Mouse (Mus musculus): ENCODE data around the gene Olig2. TPM values are rescaled to one million over a fixed set of nuclear protein-coding genes. Genes with fewer than 3 reads are reported as not detected.
A peak's percentile ranks its signal among the peaks of the same experiment; 100 is the strongest.

The Olig2 gene
- polyA plus RNA-seq (2015; fragmentation: Nextera tagmentation; extraction: Ambion mirVana): not detected in 2 replicates

DNA sequence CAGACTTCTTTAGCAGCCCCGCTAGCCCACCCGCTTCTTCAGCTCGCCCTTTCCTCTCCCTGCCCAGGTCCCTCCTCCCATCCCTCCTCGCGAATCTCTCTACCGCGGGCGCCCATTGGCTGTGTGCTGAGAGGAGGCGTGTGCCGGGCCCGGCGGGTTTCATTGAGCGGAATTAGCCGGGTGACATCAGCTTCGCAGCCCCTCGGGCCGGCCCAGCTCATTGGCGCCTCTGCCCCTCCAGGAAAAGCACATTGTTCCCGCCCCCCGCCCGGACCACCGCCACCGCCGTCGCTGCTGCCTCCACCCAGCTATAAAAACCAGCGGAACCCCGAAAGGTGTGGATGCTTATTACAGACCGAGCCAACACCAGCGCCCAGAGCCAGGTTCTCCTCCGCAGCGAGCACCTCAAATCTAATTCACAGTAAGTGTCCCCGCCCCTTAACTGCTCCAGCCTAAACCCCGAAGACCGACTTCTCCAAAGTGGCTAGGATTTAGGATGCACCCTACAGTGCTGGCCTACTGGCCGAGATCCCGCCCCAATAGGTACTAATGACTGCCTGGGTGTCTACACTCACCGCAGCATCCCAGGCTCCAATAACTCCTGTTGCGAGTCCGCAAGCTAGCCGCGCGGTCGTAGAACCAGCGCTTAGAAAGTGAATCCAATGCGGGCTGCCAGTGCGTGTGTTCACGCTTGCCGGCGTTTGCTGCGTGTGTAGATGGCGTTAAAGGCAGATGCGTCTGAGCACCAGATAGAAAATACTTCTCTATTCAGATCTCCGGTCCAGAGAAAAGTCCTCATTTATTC lies at the start of gene Olig2:
Gene Olig2 (plus strand): TSS at position 225 of the 805 bp plus-strand sequence.
- WGBS: 2% methylated on average over 53 of the region's 53 CpGs
- Histone ChIP-seq H3K9me3 (no peaks in the 10 kb centered on the region), H3K4me2 (peak within 1 kb of the TSS; percentile 50), H3K4me3 (peak within 1 kb of the TSS; percentile 22), H3K27ac (no peak within 1 kb of the TSS), H3K9ac (no peak within 1 kb of the TSS), H3K27me3 (peaks cover 100% of the 10 kb centered on the region), H3K4me1 (peaks cover 31% of the 10 kb centered on the region), H3K36me3 (no peaks in the 10 kb centered on the region)
- ATAC-seq (ENCODE audit: borderline replicate concordance, extremely low read depth, low FRiP score, low TSS enrichment): 0 out of 2 replicates have a peak, but pooled peaks have one; percentile 15

DNA sequence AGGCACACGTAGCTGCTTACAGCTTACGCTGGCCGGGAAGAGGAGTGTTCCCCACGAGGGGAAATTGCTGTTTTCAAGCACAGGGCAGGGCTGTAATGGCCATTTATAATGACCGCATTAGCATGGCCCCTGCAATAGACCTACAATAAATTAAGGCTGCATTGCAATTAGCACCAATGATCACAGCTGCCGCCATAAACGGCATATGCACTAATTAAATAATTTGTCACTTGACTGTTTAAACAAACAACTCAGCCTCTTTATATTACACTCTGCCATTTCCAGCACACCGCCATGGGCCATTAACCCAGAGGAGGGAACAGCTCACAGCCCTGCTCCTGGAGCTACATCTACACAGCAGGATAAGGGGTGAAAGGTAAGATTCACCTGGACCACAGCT lies 49.4 kb upstream of the Olig2 start:
- WGBS: 69% methylated on average over 8 of the region's 8 CpGs
- Histone ChIP-seq H3K4me2 (no peak overlapping the region), H3K27me3 (no peaks in the 10 kb centered on the region; the same call in 1 of the 2 replicates), H3K4me1 (peaks cover 8% of the 10 kb centered on the region; the same call in 1 of the 2 replicates), H3K36me3 (no peaks in the 10 kb centered on the region), H3K27ac (no peak overlapping the region), H3K9me3 (no peaks in the 10 kb centered on the region), H3K4me3 (no peak overlapping the region), H3K9ac (no peak overlapping the region)
- ATAC-seq (ENCODE audit: borderline replicate concordance, extremely low read depth, low FRiP score, low TSS enrichment): no peak

DNA sequence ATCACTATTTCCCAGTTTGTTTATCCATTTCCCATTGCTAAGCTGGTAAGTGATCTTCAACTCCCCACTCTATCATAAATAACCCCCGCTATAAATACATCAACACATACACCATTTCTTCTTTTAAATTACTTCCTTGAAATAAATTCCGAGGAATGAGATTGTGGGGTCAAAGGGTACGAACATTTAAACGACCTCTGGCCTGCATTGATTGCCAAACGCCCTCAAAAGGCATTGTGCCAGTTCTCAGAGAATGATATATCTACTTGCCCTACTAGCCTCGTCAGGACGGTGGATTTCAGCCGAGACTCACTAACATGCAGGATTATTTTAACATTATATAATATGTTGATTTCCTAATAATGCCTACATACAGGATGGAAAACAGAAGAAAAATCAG lies 38.2 kb upstream of the Olig2 start:
- Histone ChIP-seq H3K4me3 (no peak overlapping the region), H3K4me1 (no peaks in the 10 kb centered on the region), H3K27ac (no peak overlapping the region), H3K4me2 (no peak overlapping the region), H3K9me3 (no peaks in the 10 kb centered on the region), H3K9ac (no peak overlapping the region), H3K36me3 (no peaks in the 10 kb centered on the region), H3K27me3 (no peaks in the 10 kb centered on the region)
- ATAC-seq (ENCODE audit: borderline replicate concordance, extremely low read depth, low FRiP score, low TSS enrichment): no peak
- 36% methylated on average over 8 of the region's 8 CpGs for WGBS

DNA sequence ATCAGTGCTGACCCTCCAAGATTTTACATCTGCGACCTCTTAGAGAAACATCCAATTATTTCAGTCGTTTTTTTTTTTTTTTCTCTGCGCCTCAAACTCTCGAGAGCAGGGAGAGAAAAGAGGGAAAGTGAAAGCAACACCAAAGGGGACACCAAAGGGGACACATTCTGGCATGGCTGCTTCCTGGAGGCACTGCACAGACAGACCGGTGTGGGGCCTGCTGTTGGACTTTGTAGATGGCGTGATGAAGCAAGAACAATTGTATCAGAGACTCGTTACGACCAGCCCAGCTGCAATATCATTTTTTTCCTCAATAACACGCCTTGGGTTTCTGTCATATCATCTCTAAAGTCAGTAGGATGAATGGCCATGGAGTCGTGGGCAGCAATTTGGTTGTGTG lies 37.6 kb upstream of the Olig2 start:
- no peak overlapping the region for H3K4me2 ChIP-seq
- H3K9me3 ChIP-seq: no peaks in the 10 kb centered on the region
- H3K27ac ChIP-seq: no peak overlapping the region
- H3K4me3 ChIP-seq: no peak overlapping the region
- 64% methylated on average over 10 of the region's 10 CpGs for WGBS
- H3K27me3 ChIP-seq: no peaks in the 10 kb centered on the region
- H3K4me1 ChIP-seq: no peaks in the 10 kb centered on the region
- no peak for ATAC-seq (ENCODE audit: borderline replicate concordance, extremely low read depth, low FRiP score, low TSS enrichment)
- H3K9ac ChIP-seq: no peak overlapping the region
- no peaks in the 10 kb centered on the region for H3K36me3 ChIP-seq

DNA sequence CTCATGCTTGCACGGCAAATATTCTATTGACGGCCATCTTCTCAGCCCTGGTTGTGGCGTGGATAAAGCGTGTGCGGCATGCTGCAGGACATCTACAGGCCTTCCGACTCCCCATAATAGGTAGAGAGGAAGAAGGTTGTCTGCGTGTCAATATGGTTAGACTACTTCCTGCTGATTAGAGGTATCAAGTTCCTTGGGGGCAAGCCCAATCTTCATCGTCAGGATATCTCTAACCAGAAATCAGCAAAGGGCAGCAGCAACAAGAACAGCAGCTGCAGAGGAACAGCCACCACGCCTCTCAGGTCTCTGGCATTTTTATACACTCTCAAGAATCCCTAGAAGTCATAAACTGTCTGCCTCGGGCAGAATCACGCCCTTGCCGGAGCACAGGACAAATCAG lies 37.0 kb upstream of the Olig2 start:
- no peaks in the 10 kb centered on the region for H3K36me3 ChIP-seq

DNA sequence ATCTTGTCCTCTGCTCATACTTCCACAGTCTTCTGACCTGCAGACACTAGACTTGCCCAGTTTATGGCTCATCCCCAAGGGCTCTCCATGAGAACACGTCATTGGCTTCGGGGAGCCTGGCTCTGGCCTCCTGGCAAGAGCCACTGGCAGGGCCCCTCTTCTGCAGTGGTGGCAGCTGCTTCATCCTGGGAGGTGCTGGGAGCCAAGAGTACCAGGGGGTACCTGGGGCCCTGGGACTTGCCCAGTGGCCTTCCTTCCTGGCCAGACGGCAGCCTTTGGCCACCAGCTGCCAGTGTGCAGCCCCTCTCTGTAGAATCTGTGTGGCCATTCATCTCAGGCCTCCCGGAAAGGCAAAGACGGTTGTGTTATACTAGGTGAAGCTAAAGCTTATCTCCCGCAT lies 34.0 kb upstream of the Olig2 start:
- 76% methylated on average over 6 of the region's 6 CpGs for WGBS
- Histone ChIP-seq H3K9me3 (no peaks in the 10 kb centered on the region), H3K4me2 (no peak overlapping the region), H3K4me1 (no peaks in the 10 kb centered on the region), H3K9ac (no peak overlapping the region), H3K27me3 (no peaks in the 10 kb centered on the region), H3K4me3 (no peak overlapping the region), H3K36me3 (no peaks in the 10 kb centered on the region), H3K27ac (no peak overlapping the region)
- no peak for ATAC-seq (ENCODE audit: borderline replicate concordance, extremely low read depth, low FRiP score, low TSS enrichment)

More for the DNA sequence above, 37.0 kb upstream of the Olig2 start:
- no peak for ATAC-seq (ENCODE audit: borderline replicate concordance, extremely low read depth, low FRiP score, low TSS enrichment)
- 85% methylated on average over 12 of the region's 12 CpGs for WGBS
- H3K4me3 ChIP-seq: no peak overlapping the region
- H3K27me3 ChIP-seq: no peaks in the 10 kb centered on the region
- H3K9ac ChIP-seq: no peak overlapping the region
- no peak overlapping the region for H3K4me2 ChIP-seq
- H3K9me3 ChIP-seq: no peaks in the 10 kb centered on the region
- no peaks in the 10 kb centered on the region for H3K4me1 ChIP-seq
- no peak overlapping the region for H3K27ac ChIP-seq

DNA sequence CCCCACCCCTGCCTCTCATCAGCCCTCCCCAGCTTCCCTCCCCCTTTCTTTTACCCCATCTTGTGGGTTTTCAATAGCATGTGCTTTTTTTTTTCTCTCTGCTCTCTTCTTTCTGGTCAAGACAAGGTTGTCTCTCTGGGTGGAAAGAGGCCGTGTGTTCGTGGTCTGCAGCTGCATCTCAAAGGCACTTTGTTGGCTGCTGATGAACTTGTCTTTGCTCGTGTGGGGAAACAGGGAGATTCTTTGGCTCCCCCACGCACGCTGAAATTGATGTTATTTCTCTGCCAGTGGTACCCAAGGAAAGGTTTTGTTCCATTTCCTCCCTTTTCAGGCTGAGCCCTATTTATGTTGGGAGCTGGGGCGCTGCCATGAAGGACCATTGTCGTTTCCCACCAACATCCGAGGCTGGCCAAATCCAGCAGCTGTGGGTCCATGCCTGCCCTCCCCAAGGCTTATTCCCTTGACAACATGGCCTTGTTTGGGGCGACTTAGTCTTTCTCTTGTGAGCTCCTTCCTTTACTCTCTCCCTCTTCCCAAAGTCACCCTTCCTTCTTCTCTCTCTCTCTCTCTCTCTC lies 33.5 kb upstream of the Olig2 start:
- Histone ChIP-seq H3K9ac (no peak overlapping the region), H3K4me3 (no peak overlapping the region), H3K36me3 (no peaks in the 10 kb centered on the region), H3K27me3 (no peaks in the 10 kb centered on the region), H3K9me3 (no peaks in the 10 kb centered on the region), H3K27ac (no peak overlapping the region), H3K4me2 (no peak overlapping the region), H3K4me1 (no peaks in the 10 kb centered on the region)
- 80% methylated on average over 9 of the region's 9 CpGs for WGBS
- ATAC-seq (ENCODE audit: borderline replicate concordance, extremely low read depth, low FRiP score, low TSS enrichment): no peak

DNA sequence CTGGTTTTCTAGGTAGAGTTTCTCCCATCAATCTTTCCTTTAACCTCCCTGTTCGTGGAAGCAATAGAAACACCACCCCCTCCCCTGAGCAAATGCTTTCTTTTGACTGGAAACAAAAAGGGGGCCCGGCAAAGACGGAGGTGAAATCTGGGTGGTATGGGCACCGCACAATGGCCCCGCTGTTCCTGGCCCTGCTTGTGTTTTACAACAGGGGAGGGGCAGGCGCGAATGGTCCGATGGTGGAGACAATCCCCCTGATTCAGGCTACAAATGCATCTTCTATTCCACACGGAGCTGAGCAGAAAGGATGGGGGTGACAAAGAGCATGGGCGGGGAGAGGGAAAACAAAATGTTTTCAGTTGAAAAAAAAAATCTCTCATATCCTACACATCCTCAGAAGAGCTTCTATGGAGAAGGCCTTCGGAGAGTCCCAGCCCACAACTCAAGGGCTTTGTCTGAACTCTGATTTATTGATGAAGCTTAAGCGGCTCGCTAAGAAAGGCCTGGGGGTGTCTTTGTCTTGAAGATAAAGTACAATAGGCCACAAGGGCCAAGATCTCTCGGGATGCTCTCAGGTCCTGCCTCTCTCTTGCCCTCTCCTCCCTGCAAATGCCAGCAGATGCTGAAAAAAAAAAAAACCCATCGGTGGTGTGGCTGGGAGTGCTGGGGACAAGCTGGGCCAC lies 32.4 kb upstream of the Olig2 start:
- Histone ChIP-seq H3K4me3 (no peak overlapping the region), H3K9me3 (no peaks in the 10 kb centered on the region), H3K9ac (no peak overlapping the region), H3K4me2 (no peak overlapping the region), H3K36me3 (no peaks in the 10 kb centered on the region), H3K27ac (no peak overlapping the region), H3K27me3 (no peaks in the 10 kb centered on the region), H3K4me1 (no peaks in the 10 kb centered on the region)
- no peak for ATAC-seq (ENCODE audit: borderline replicate concordance, extremely low read depth, low FRiP score, low TSS enrichment)
- 59% methylated on average over 15 of the region's 15 CpGs for WGBS

DNA sequence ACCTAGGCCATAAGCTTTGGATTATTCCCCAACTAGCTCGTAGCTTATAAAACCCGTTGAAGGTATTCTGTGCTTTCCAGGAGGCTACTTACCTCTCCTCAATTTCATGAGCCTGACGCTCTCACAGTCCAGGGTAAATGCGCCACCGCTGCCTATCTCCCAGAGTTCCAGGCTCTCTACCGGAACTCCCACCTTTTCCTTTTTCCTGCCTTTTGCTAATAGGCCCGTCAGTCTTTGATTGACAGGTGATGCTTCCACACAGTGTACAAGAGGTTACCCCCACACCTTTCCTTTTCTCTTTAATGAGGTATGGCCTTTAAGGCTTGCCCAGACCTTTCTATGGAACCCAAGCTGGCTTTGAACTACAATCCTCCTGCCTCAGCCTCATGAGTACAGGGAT lies 25.4 kb upstream of the Olig2 start:
- Histone ChIP-seq H3K27me3 (no peaks in the 10 kb centered on the region), H3K9ac (no peak overlapping the region), H3K4me3 (no peak overlapping the region), H3K9me3 (no peaks in the 10 kb centered on the region), H3K4me2 (no peak overlapping the region), H3K36me3 (no peaks in the 10 kb centered on the region), H3K4me1 (no peaks in the 10 kb centered on the region), H3K27ac (no peak overlapping the region)
- no peak for ATAC-seq (ENCODE audit: borderline replicate concordance, extremely low read depth, low FRiP score, low TSS enrichment)
- WGBS: 91% methylated on average over 7 of the region's 7 CpGs

DNA sequence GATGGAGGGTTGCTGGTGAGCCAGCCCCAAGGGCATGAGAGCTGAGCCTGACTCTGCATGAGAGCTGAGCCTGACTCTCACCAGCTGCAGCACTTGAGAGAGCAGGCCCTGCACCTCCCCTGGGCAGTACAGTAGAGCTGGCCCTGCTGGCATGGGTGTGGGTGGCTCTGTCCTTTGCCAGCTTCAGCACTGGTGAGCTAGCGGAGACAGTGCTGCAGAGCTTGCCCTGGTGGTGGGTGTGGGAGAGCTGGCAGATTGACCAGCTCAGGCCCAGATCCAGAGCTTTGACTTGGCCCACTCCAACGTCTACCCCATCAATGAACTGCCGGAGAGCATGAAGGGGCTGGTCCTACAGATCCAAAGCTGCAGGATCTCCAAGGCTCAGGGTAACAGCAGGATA lies 22.3 kb upstream of the Olig2 start:
- Histone ChIP-seq H3K9ac (no peak overlapping the region), H3K9me3 (no peaks in the 10 kb centered on the region), H3K27me3 (no peaks in the 10 kb centered on the region), H3K4me2 (no peak overlapping the region), H3K4me1 (no peaks in the 10 kb centered on the region), H3K36me3 (no peaks in the 10 kb centered on the region), H3K4me3 (no peak overlapping the region), H3K27ac (no peak overlapping the region)
- ATAC-seq (ENCODE audit: borderline replicate concordance, extremely low read depth, low FRiP score, low TSS enrichment): no peak
- WGBS: 77% methylated on average over 3 of the region's 3 CpGs

DNA sequence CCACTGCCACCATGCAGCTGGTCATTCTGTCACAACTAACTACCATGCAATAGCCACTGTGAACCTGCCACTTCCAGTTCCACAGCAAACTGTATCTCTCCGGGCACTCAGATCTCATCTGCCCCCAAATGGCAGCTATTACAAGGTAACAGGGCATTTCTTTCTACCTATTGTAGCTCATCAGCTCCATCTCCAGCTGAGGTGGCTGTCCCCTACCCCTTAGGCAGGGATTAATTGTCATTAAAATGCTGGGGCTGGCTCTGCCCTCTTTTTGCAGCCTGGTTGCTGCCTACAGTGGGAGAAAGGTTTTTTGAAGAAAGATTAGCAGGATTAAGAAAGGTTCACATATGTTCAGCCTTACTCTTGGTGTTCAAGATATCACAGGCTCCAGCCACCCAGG lies 18.9 kb upstream of the Olig2 start:
- peaks cover 11% of the 10 kb centered on the region; the same call in 1 of the 2 replicates for H3K27me3 ChIP-seq
- no peak for ATAC-seq (ENCODE audit: borderline replicate concordance, extremely low read depth, low FRiP score, low TSS enrichment)
- H3K9ac ChIP-seq: no peak overlapping the region
- H3K4me3 ChIP-seq: no peak overlapping the region
- no peaks in the 10 kb centered on the region for H3K4me1 ChIP-seq
- no peak overlapping the region for H3K27ac ChIP-seq
- no peaks in the 10 kb centered on the region for H3K36me3 ChIP-seq
- H3K4me2 ChIP-seq: no peak overlapping the region
- H3K9me3 ChIP-seq: no peaks in the 10 kb centered on the region
- 86% methylated on average over 1 of the region's 1 CpGs for WGBS

DNA sequence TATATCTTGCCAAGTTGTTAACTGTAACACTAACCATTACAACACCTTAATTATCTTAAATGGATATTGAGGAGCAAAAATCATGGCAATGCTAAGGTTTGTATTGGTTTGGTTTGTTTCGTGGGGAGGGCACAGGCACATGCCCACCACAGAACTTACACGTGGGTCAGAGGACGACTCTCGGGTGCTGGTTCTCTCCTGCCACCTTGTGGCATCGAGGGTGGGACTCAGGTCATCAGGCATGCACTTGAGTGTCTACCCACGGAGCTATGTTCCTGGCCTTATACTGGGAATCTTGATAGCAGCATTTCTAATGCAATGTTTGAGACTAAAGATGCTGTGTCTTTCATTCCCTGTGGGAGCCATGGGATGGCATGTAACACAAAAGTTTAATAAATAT lies 8.2 kb upstream of the Olig2 start:
- H3K4me3 ChIP-seq: no peak overlapping the region
- no peak overlapping the region for H3K4me2 ChIP-seq
- H3K4me1 ChIP-seq: peaks cover under 1% of the 10 kb centered on the region
- H3K9ac ChIP-seq: no peak overlapping the region
- H3K36me3 ChIP-seq: no peaks in the 10 kb centered on the region
- WGBS: 32% methylated on average over 6 of the region's 6 CpGs
- ATAC-seq (ENCODE audit: borderline replicate concordance, extremely low read depth, low FRiP score, low TSS enrichment): no peak
- H3K9me3 ChIP-seq: 0 out of 2 replicates have a peak, but pooled peaks cover 3% of the 10 kb centered on the region
- peaks cover 80% of the 10 kb centered on the region for H3K27me3 ChIP-seq
- H3K27ac ChIP-seq: no peak overlapping the region

All from lung, embryonic 15.5 days (tissue).